Mouse (Mus musculus): ENCODE data around the gene Smpx.

- TF ChIP-seq CTCF (IDR thresholded peaks at IDR 0.05 in 2 of 3, conservative IDR thresholded peaks at IDR 0.05 in 1 of 3; ENCODE audit: control insufficient read depth in 1 of 3, insufficient read depth in 1 of 3, low read depth in 2 of 3, low read length in 3 of 3, poor library complexity in 1 of 3, severe bottlenecking in 1 of 3) (no peak), ELF1 (IDR thresholded peaks at IDR 0.05; ENCODE audit: low read depth, low read length) (no peak), BHLHE40 (IDR thresholded peaks at IDR 0.05; ENCODE audit: borderline replicate concordance, low read depth, low read length) (no peak), TAL1 (IDR thresholded peaks at IDR 0.05; ENCODE audit: low read length) (no peak), POLR2A (IDR thresholded peaks at IDR 0.05; ENCODE audit: control insufficient read depth in 1 of 2, insufficient read depth in 1 of 2, low read depth in 1 of 2, low read length in 2 of 2, poor library complexity in 1 of 2) (no peak), ZC3H11A (IDR thresholded peaks at IDR 0.05; ENCODE audit: low read depth, low read length) (no peak), RCOR1 (IDR thresholded peaks at IDR 0.05; ENCODE audit: low read depth, low read length) (no peak), MYC (IDR thresholded peaks at IDR 0.05; ENCODE audit: low read depth, low read length) (no peak), POLR2AphosphoS5 (IDR thresholded peaks at IDR 0.05; ENCODE audit: borderline replicate concordance, low read depth, low read length) (no peak), EP300 (IDR thresholded peaks at IDR 0.05; ENCODE audit: low read depth in 1 of 2, low read length in 2 of 2) (no peak), USF1 (IDR thresholded peaks at IDR 0.05; ENCODE audit: low read depth, low read length) (no peak), MAZ (IDR thresholded peaks at IDR 0.05; ENCODE audit: low read depth, low read length) (no peak)
These were observed 41.4 kb upstream of the Smpx start for GRCm38 (mm10) chrX:157657356-157657755.

Measured in MEL (cell line).